Mouse (Mus musculus): ENCODE measurements around the gene Rph3a. TPM values are rescaled to one million over a fixed set of nuclear protein-coding genes. Genes with fewer than 3 reads are reported as not detected.
"Not testable (repeated sequence)": the region's sequence is repeated elsewhere in the genome, so short reads cannot be mapped to it uniquely, and the experiment has no call there.

The Rph3a gene
- polyA plus RNA-seq, 1 experiment from 2014 or later = 25.6 TPM

DNA sequence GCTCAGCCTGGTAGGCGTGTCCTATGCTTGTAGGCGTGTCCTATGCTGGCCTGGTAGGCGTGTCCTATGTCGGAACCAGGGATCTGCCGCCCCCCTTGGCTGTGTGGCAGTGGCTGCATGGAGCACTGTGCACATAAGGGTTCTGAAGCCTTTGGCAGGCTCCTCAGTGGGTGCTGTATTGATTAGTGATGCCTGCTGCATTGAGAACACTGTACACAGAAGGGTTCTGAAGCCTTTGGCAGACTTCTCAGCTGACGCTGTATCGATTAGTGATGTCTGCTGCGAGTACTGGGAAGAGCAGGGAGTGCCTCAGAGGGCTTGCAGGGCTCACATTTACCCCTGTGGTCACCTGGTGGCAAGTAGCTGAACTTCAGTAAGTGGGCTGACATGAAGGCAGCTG, 71.3 kb downstream of the Rph3a start:
- WGBS = 55% methylated on average over 8 of the region's 8 CpGs
- Histone ChIP-seq H3K9me3 (replicated peaks) (no peaks in the 10 kb centered on the region), H3K4me3 (replicated peaks) (no peak overlapping the region), H3K4me1 (no peaks in the 10 kb centered on the region), H3K27ac (replicated peaks) (no peak overlapping the region), H3K36me3 (no peaks in the 10 kb centered on the region), H3K9ac (replicated peaks) (no peak overlapping the region), H3K4me2 (no peak overlapping the region), H3K27me3 (replicated peaks) (no peaks in the 10 kb centered on the region)
- no peak for ATAC-seq (ENCODE audit: low FRiP score)

DNA sequence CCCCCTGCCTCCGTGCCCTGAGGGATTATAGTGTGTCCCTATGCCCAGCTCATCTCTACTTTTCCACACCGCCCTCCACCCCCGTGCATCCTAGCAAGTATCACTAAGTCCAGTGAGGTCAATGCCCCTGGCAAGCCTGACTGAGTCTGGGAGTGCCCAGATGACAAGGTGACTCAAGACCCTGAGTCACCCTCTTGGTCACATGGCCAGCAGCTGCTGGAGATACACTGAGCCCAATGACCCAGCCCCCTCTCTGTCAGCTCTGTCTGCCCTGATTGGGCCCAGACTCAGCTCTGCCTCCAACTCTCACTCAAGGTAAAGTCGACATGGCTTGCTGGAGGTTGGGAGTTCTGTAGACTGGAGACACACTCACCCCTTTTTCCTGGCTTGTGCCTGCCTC, 72.1 kb downstream of the Rph3a start:
- no peak for ATAC-seq (ENCODE audit: low FRiP score)
- no peak overlapping the region for H3K4me2 ChIP-seq
- H3K36me3 ChIP-seq = no peaks in the 10 kb centered on the region
- H3K4me1 ChIP-seq = no peaks in the 10 kb centered on the region
- H3K27me3 ChIP-seq (replicated peaks) = no peaks in the 10 kb centered on the region
- H3K4me3 ChIP-seq (replicated peaks) = no peak overlapping the region
- WGBS = 83% methylated on average over 4 of the region's 4 CpGs
- H3K27ac ChIP-seq (replicated peaks) = no peak overlapping the region
- no peaks in the 10 kb centered on the region for H3K9me3 ChIP-seq (replicated peaks)
- no peak overlapping the region for H3K9ac ChIP-seq (replicated peaks)

DNA sequence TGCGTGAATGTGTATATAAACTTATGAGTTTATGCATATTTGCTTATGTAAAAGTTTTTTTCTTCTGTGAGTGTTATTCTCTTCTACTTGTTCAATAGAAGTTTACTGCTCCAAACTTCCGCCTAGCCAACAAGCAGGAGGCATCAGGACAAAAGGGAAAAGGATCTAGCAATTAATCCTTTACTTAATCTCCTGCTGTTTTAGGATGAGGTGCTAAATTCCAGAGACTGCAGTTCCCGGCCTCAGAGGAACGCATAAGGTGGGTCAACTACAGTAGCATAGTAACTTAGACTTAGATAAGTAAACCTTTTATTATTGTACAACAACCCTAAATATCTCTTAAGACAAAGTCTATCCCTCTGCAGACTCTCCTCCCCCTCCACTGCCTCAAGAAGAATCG, 75.9 kb downstream of the Rph3a start:
- Histone ChIP-seq H3K27me3 (replicated peaks) (no peaks in the 10 kb centered on the region), H3K4me2 (no peak overlapping the region), H3K4me1 (no peaks in the 10 kb centered on the region), H3K27ac (replicated peaks) (no peak overlapping the region), H3K36me3 (no peaks in the 10 kb centered on the region), H3K9me3 (replicated peaks) (no peaks in the 10 kb centered on the region), H3K4me3 (replicated peaks) (no peak overlapping the region), H3K9ac (replicated peaks) (no peak overlapping the region)
- ATAC-seq (ENCODE audit: low FRiP score) = no peak
- 6% methylated on average over 5 of the region's 5 CpGs for WGBS

DNA sequence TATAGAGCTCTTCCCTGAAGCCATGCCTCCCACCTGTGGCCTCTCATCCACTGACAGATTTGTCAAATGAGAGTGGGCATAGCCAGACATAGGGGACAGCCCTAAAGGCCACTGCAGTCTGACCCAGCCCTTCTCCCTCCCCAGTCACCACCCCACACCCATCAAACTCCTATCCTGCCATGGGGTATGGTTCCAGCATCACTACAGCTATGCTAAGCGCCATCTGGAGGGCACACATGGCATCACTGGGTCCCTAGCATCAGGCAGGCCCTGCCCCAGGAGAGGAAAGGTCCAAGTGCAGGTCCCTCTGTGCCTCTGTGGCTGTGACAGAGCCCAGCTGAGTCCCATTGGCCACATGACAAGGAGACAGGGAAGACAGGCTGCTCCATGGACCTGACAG, 82.9 kb downstream of the Rph3a start:
- H3K4me1 ChIP-seq = no peaks in the 10 kb centered on the region
- ATAC-seq (ENCODE audit: low FRiP score) = no peak
- H3K27ac ChIP-seq (replicated peaks) = no peak overlapping the region
- no peaks in the 10 kb centered on the region for H3K9me3 ChIP-seq (replicated peaks)
- no peak overlapping the region for H3K9ac ChIP-seq (replicated peaks)
- H3K4me2 ChIP-seq = no peak overlapping the region
- WGBS = 16% methylated on average over 1 of the region's 1 CpGs
- H3K4me3 ChIP-seq (replicated peaks) = no peak overlapping the region
- H3K36me3 ChIP-seq = no peaks in the 10 kb centered on the region
- no peaks in the 10 kb centered on the region for H3K27me3 ChIP-seq (replicated peaks)

DNA sequence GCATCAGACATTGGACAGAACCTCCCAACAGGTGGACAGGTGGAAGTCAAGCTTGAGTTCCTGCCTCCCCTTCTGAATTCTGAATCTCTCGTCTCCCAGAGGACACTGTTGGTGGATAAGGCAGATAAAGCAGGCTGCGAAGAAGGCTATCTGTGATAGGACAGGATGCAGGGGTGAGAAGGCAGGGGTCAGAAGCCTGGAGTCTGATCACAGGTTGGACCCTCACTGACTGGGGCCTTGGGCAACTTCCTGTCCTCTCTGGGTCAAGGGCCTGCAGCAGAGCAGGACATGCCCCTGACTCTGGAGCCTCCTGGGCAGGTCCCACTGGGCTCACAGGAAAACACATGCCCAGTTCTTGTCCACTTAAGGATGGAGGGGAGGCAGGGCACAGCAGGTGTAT, 83.6 kb downstream of the Rph3a start:
- WGBS = 77% methylated on average over 2 of the region's 2 CpGs
- not testable (repeated sequence) for H3K4me3 ChIP-seq (replicated peaks); H3K9ac ChIP-seq (replicated peaks); H3K27me3 ChIP-seq (replicated peaks); ATAC-seq (ENCODE audit: low FRiP score); H3K4me2 ChIP-seq; H3K4me1 ChIP-seq; H3K9me3 ChIP-seq (replicated peaks); H3K27ac ChIP-seq (replicated peaks); H3K36me3 ChIP-seq

DNA sequence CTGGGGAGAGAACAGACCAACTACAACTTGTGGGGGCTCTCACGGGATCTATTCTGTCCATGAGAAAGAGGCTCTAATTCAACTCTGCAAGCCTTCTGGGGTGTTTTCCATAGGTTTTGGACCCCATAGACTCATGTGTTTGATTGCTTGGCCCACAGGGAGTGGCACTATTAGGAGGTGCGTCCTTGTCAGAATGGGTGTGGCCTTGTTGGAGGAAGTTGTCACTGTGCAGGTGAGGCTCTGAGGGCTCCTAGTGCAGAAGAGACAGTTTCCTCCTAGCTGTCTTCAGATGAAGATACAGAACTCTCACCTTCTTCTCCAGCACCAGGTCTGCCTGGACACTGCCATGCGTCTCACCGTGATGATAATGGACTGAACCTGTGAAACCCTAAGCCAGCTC, 85.4 kb downstream of the Rph3a start:
- not testable (repeated sequence) for H3K36me3 ChIP-seq; H3K9me3 ChIP-seq (replicated peaks); H3K4me2 ChIP-seq; H3K4me1 ChIP-seq; H3K27me3 ChIP-seq (replicated peaks); H3K4me3 ChIP-seq (replicated peaks); H3K27ac ChIP-seq (replicated peaks); ATAC-seq (ENCODE audit: low FRiP score); H3K9ac ChIP-seq (replicated peaks)
- 87% methylated on average over 4 of the region's 4 CpGs for WGBS

DNA sequence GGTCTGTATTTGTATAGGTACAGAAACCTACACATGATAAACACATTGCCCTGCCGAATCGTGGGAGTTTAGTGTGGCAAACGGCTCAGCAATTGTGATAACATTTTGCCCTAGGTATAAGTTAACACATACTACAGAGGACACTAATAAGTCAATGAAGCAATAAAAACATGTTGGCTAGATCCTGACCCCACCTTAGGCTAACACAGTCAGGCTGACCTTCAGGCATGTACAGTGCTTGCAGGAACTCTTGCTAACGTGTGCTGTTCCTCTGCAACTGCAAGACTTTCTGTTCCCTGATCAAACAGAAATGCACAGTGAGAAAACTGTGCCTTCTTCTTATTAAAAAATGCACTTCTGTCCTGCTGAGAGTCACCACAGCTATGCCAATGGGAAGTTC, 85.9 kb downstream of the Rph3a start:
- no peak for ATAC-seq (ENCODE audit: low FRiP score)

DNA sequence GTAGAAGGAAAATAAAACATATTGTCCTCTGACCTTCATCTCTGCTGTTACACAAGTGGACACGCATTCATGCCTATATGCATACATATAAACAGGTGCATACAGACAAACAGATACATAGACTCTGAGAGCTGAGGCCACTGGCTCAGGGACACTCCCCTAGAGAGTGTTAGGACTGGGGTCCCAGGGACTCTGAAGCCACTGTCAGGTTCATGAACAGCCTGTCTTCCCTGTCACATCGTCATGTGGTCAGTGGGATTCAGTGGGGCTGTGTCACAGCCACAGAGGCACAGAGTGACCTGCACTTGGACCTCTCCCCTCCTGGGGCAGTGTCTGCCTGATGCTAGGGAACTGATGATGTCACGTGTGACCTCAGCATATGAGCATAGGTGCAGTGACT, 89.6 kb downstream of the Rph3a start:
- no peak overlapping the region for H3K4me3 ChIP-seq (replicated peaks)
- no peaks in the 10 kb centered on the region for H3K9me3 ChIP-seq (replicated peaks)
- H3K27ac ChIP-seq (replicated peaks) = no peak overlapping the region
- H3K27me3 ChIP-seq (replicated peaks) = no peaks in the 10 kb centered on the region
- no peaks in the 10 kb centered on the region for H3K4me1 ChIP-seq
- H3K36me3 ChIP-seq = no peaks in the 10 kb centered on the region
- no peak overlapping the region for H3K9ac ChIP-seq (replicated peaks)
- H3K4me2 ChIP-seq = no peak overlapping the region
- ATAC-seq (ENCODE audit: low FRiP score) = no peak
- 83% methylated on average over 3 of the region's 3 CpGs for WGBS

More for the DNA sequence above, 85.9 kb downstream of the Rph3a start:
- Histone ChIP-seq H3K9me3 (replicated peaks) (no peaks in the 10 kb centered on the region), H3K9ac (replicated peaks) (no peak overlapping the region), H3K4me2 (no peak overlapping the region), H3K36me3 (no peaks in the 10 kb centered on the region), H3K4me1 (no peaks in the 10 kb centered on the region), H3K27me3 (replicated peaks) (no peaks in the 10 kb centered on the region), H3K4me3 (replicated peaks) (no peak overlapping the region), H3K27ac (replicated peaks) (no peak overlapping the region)
- WGBS = 77% methylated on average over 4 of the region's 4 CpGs

DNA sequence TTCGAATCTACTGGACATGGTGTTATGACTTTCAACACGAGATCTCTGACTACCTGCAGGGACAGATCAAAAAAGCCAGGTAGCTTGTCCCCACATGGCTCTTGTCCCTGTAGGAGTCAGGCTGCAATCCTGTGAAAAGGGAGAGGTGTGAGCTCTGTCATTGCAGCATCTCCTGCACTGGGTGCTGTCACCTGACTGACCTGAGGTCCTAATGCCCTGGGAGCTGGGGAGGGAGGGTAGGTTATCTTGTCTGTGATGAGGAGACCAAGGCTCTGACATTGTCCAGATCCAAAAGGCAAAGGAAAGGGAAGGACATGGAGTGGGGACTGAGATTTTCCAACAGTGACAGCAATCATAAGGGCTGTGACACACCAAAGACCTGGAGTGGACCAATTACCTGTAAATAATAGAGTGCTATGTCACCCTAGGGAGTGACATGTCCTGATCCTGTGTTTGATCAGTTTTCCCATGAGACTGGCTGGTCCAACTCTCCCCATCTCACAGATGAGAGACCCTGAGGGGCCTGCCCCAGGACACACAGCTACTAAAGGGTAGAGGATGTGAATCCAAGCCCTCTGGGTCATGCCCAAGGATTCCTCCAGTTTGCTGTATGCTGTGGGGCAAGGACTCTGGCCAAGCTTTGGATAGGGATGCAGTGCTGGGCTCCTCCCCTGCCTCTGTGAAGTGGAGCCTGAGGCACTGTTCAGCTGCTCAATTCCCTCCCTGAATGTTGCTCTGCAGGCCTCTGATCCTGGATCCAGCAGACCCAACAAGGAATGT, 90.5 kb downstream of the Rph3a start:
- 76% methylated on average over 2 of the region's 2 CpGs for WGBS
- H3K9ac ChIP-seq (replicated peaks); H3K4me1 ChIP-seq; H3K9me3 ChIP-seq (replicated peaks); H3K4me2 ChIP-seq; H3K27ac ChIP-seq (replicated peaks); H3K4me3 ChIP-seq (replicated peaks); H3K36me3 ChIP-seq; H3K27me3 ChIP-seq (replicated peaks); ATAC-seq (ENCODE audit: low FRiP score): not testable (repeated sequence)

DNA sequence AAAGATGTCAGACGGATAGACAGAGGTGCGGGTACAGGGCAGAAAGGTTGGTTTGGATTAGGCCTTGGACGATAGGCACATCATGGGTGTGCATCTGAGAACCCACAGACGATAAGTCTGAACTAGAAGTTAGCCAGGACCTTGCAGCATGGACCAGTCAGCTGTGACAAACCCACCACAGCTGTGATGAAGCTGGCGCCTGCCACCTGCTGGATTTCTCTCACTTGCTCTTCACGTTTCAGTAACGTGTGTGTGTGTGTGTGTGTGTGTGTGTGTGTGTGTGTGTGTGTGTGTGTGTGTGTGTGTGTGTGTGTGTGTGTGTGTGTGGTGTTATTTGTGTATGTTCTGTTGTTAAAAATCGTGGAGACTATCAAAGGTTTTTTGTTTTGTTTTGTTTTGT, 95.7 kb downstream of the Rph3a start, which contains the start of gene Oas1d:
Gene Oas1d (plus strand): TSS at position 333 of the 400 bp plus-strand sequence.
- WGBS = 64% methylated on average over 8 of the region's 8 CpGs
- not testable (repeated sequence) for H3K27ac ChIP-seq (replicated peaks); H3K27me3 ChIP-seq (replicated peaks); H3K36me3 ChIP-seq; ATAC-seq (ENCODE audit: low FRiP score); H3K4me1 ChIP-seq; H3K4me3 ChIP-seq (replicated peaks); H3K4me2 ChIP-seq; H3K9me3 ChIP-seq (replicated peaks); H3K9ac ChIP-seq (replicated peaks)

DNA sequence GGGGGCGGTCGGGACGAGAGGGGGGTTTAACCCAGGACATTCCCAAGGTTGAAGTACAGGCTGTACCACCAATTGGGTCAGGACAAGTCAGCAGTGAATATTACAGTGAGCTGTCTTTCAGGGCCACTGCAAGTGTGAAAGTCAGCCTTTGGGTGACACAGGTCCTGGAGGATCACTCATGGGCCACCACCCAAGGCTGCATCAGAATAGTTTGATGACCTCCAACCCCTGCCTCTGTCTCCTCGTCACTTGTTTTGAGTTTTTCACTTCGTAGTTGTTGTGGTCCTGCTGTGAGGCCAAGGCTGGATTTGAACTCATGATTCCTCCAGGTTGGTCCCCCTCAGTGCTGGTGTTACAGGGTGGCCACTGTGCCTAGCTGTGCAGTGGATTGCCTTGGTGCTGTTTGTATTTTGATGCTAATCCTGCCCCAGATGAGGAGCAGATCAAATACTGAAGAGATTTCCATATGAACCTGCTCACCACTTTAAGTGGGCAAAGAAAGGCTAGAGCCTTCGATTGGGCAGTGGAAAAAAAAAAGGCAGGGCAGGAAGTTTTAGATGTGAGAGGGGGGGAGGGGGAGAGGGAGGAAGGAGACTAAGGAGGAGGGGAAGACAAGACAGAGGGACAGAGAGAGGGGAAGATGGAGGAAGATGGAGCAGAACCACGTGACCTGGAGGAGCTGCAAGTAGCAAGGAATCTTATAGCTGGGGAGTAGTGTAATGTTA, 101.5 kb downstream of the Rph3a start:
- no peaks in the 10 kb centered on the region for H3K4me1 ChIP-seq
- ATAC-seq (ENCODE audit: low FRiP score) = no peak
- no peak overlapping the region for H3K9ac ChIP-seq (replicated peaks)
- 56% methylated on average over 7 of the region's 7 CpGs for WGBS
- H3K27ac ChIP-seq (replicated peaks) = no peak overlapping the region
- H3K27me3 ChIP-seq (replicated peaks) = no peaks in the 10 kb centered on the region
- no peaks in the 10 kb centered on the region for H3K9me3 ChIP-seq (replicated peaks)
- H3K4me3 ChIP-seq (replicated peaks) = no peak overlapping the region
- no peaks in the 10 kb centered on the region for H3K36me3 ChIP-seq
- H3K4me2 ChIP-seq = no peak overlapping the region

Data from neural tube, embryonic 15.5 days (tissue).